Mouse (Mus musculus): ENCODE data around the gene Gm10377.
"Not testable (repeated sequence)": the region's sequence is repeated elsewhere in the genome, so short reads cannot be mapped to it uniquely, and the experiment has no call there.

Gene Gm10377

DNA sequence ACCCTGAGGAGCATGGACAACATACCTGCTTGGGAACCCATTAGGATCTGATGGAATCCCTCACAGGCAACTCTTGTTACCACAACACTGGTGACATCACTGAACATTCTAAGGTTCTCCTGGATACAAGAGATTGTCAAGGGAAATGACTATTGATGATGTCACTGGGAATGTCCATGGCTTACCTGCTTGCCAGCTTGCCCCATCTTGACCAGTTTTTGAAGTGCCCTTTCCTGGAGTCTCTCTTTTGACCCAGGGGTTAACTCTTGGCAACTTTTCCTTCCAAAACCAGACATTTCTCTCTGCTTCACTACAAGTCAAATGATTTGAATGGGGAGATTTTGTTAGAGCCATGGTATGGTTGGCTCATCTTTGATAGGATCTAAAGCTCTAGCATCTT is at the start of gene Gm10377:
Gene Gm10377, minus strand, starts transcription at position 101 of the 400 bp plus-strand sequence.
- not testable (repeated sequence) for DNase-seq (ENCODE audit: low spot score in 2 of 2)

DNA sequence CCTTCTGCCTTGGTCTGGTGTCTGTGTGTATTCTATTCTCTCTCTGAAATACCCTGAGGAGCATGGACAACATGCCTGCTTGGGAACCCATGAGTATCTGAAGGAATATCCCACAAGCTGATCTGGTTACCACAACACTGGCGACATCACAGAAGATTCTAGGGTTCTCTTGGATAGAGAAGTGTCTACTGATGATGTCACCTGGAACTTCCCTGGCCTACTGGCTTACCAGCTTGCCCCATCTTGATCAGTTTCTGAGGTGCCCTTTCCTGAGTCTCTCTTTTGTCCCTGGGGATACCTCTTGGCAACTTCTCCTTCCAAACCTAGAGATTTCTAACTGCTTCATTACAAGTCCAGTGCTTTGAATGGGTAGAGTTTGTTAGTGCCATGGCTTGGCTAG is 29.1 kb downstream of the Gm10377 start, which contains the start of gene Gm3015:
Gene Gm3015, minus strand, starts transcription at position 101 of the 400 bp plus-strand sequence.
- not testable (repeated sequence) for DNase-seq (ENCODE audit: low spot score in 2 of 2)

Measured in frontal cortex, postnatal 36 days (tissue).